Mouse (Mus musculus) ES-E14 (cell line): ENCODE measurements around the gene 4921504E06Rik. TPM values are rescaled to one million over a fixed set of nuclear protein-coding genes. Genes with fewer than 3 reads are reported as not detected.

Experiments
- DNase-seq: peaks from one replicate; pipeline ENCODE4 v3.0.0-alpha.2; 2013; ENCODE audit warnings: low read depth, low spot score
- H3K27ac ChIP-seq: 2 replicates; pipeline ENCODE4 v1.5.1; 2012; ENCODE audit warnings: low read depth, mild to moderate bottlenecking, low read length, moderate library complexity, mixed read lengths; ENCODE audit not compliant: poor library complexity, insufficient read depth, severe bottlenecking
- H3K36me3 ChIP-seq: 2 replicates; pipeline ENCODE4 v1.6.1; 2012; ENCODE audit warnings: mild to moderate bottlenecking, low read length, moderate library complexity, mixed read lengths; ENCODE audit not compliant: control insufficient read depth, poor library complexity, insufficient read depth, severe bottlenecking
- H3K4me1 ChIP-seq, 2 experiments: fragments of 150-350 bp in 1 of 2; sonication (generic) in 1 of 2; 2 replicates each; pipeline ENCODE4 v1.6.1; 2012; ENCODE audit warnings: low read length in 2 of 2, mild to moderate bottlenecking in 1 of 2, mixed read lengths in 1 of 2; ENCODE audit not compliant: control insufficient read depth in 2 of 2, insufficient read depth in 2 of 2, poor library complexity in 1 of 2
- H3K4me3 ChIP-seq, 2 experiments: fragments of 150-350 bp in 1 of 2; sonication (generic) in 1 of 2; 2 replicates each; pipeline ENCODE4 v1.5.1; 2012; ENCODE audit warnings: low read length in 2 of 2, low read depth in 1 of 2, mild to moderate bottlenecking in 1 of 2, mixed read lengths in 1 of 2; ENCODE audit not compliant: insufficient read depth in 1 of 2, poor library complexity in 1 of 2, severe bottlenecking in 1 of 2
- H3K9ac ChIP-seq: 2 replicates; pipeline ENCODE4 v1.6.1; 2012; ENCODE audit warnings: low read depth, mild to moderate bottlenecking, low read length, mixed read lengths; ENCODE audit not compliant: poor library complexity, insufficient read depth, severe bottlenecking
- H3K9me3 ChIP-seq: fragments of 150-350 bp; sonication (generic); 2 replicates; pipeline ENCODE4 v1.6.1; 2012; ENCODE audit warnings: low read depth, mild to moderate bottlenecking, low read length; ENCODE audit not compliant: control insufficient read depth, insufficient read depth
- CHD2 ChIP-seq: IDR thresholded peaks from 2 replicates; pipeline ENCODE4 v1.6.1; 2014; ENCODE audit warnings: mild to moderate bottlenecking, low read depth, low read length, inconsistent platforms
- HCFC1 ChIP-seq: IDR thresholded peaks from 2 replicates; pipeline ENCODE4 v1.6.1; 2012; ENCODE audit warnings: low read length, inconsistent platforms, borderline replicate concordance; ENCODE audit not compliant: insufficient read depth
- MAFK ChIP-seq: IDR thresholded peaks from 2 replicates; pipeline ENCODE4 v1.6.1; 2014; ENCODE audit warnings: mild to moderate bottlenecking, low read depth, low read length, inconsistent platforms; ENCODE audit not compliant: insufficient read depth
- ZC3H11A ChIP-seq: IDR thresholded peaks from 2 replicates; pipeline ENCODE4 v1.6.1; 2012; ENCODE audit warnings: low read depth, mild to moderate bottlenecking, inconsistent platforms, low read length, borderline replicate concordance
- ZNF384 ChIP-seq: IDR thresholded peaks from 2 replicates; pipeline ENCODE4 v1.6.1; 2012; ENCODE audit warnings: low read depth, low read length, inconsistent platforms
- in situ Hi-C, 2 experiments: fragments of 600-800 bp; cut with MboI; formaldehyde crosslinking; loops; one replicate each; pipeline ENCODE4 v1.15.1; 2025; ENCODE audit warnings: low sequenced_read_pairs in 2 of 2, inconsistent platforms in 1 of 2; ENCODE audit not compliant: unreplicated experiment in 2 of 2
- total RNA-seq: library from RNA; depleted of rRNA; stranded (reverse); fragments of 300-350 nt; gene quantifications from 2 replicates; pipeline ENCODE4 v1.2.3, GENCODE M21; 2012

4921504E06Rik gene
- total RNA-seq, 1 experiment = not detected

GRCm38 (mm10) chr2:19431614-19432323, 121.9 kb downstream of the 4921504E06Rik start:
- H3K4me3 ChIP-seq = peak overlapping the region; percentile 50 to 54
- H3K9me3 ChIP-seq = no peaks in the 10 kb centered on the region
- H3K36me3 ChIP-seq = peaks cover 3% of the 10 kb centered on the region; the same call in 1 of the 2 replicates
- in situ Hi-C loops = loop anchor here (25.0 kb wide), 2 partner anchors 481 to 1394 kb away; partner anchors contain the start of genes A930004D18Rik (in 1 of the 2), Etl4 (in 1 of the 2) and Skida1 (in 1 of the 2)
- DNase-seq = no peak
- no peak overlapping the region for H3K27ac ChIP-seq
- peaks cover 0 to 5% of the 10 kb centered on the region in 2 experiments; a peak in 1 of 4 replicates for H3K4me1 ChIP-seq
- no peak overlapping the region; the same call in 1 of the 2 replicates for H3K9ac ChIP-seq
- TF ChIP-seq CHD2 (no peak), HCFC1 (no peak), MAFK (no peak)

DNA sequence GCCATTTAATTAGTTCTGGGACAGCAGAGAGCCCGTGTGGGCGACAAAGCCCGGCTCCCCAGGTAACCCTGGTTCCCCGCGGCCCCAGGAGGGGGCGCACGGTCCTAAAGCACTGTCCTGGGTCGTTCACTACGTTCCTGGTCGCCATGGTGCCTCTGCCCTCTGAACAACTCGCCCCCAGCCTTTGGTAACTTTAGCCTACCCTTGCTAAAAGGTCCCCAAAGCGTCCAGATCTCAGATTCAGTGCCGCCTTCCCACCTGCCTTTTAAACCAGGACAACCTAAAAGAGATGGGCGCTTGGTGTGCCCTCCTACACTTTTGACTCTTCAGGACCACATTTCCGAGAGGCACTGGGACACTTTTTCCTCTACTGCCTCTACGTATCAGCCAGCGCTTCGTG, 122.5 kb downstream of the 4921504E06Rik start:
- H3K9ac ChIP-seq = no peak overlapping the region
- TF ChIP-seq MAFK (no peak), ZC3H11A (no peak), CHD2 (no peak), ZNF384 (no peak), HCFC1 (no peak)
- H3K27ac ChIP-seq = no peak overlapping the region
- DNase-seq = no peak
- in situ Hi-C loops = loop anchor here (25.0 kb wide), 2 partner anchors 481 to 1394 kb away; partner anchors contain the start of genes A930004D18Rik (in 1 of the 2), Etl4 (in 1 of the 2) and Skida1 (in 1 of the 2)
- H3K36me3 ChIP-seq = peaks cover 3% of the 10 kb centered on the region; the same call in 1 of the 2 replicates
- H3K4me3 ChIP-seq = peak overlapping the region; percentile 50 to 54
- H3K4me1 ChIP-seq = peaks cover 0 to 5% of the 10 kb centered on the region in 2 experiments; a peak in 1 of 4 replicates
- no peaks in the 10 kb centered on the region for H3K9me3 ChIP-seq

DNA sequence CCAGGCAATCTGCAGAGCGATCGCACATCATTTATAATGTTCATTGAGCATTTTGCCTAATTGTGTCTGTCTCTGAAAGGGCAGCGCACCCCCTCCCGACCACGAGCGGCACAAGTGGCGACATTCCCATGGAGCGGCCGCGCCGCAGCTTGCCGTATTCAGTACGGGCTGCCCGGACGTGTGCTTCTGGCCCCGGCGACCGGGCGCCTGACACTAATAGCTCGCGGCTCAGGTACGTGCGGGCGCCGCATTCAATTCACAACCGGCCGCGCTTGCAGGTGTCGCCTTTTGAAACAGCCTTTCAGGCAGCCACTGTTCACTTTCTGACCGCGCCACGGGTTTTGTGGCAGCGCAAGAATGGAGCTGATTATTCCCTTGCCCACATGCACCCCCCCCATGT, 123.0 kb downstream of the 4921504E06Rik start:
- no peak for TF ChIP-seq ZNF384
- TF ChIP-seq HCFC1 = no peak
- no peak for TF ChIP-seq CHD2
- TF ChIP-seq ZC3H11A = no peak
- TF ChIP-seq MAFK = no peak
- Histone ChIP-seq H3K36me3 (peaks cover 3% of the 10 kb centered on the region; the same call in 1 of the 2 replicates), H3K4me3 (peak overlapping the region; percentile 50 to 54), H3K9me3 (no peaks in the 10 kb centered on the region), H3K9ac (no peak overlapping the region), H3K4me1 (peaks cover 0 to 5% of the 10 kb centered on the region in 2 experiments; a peak in 1 of 4 replicates), H3K27ac (no peak overlapping the region)
- DNase-seq = no peak
- in situ Hi-C loops = loop anchor here (25.0 kb wide), 2 partner anchors 482 to 1393 kb away; partner anchors contain the start of genes A930004D18Rik (in 1 of the 2), Etl4 (in 1 of the 2) and Skida1 (in 1 of the 2)

GRCm38 (mm10) chr2:19429691-19430690, 123.7 kb downstream of the 4921504E06Rik start:
- TF ChIP-seq CHD2 (no peak), HCFC1 (no peak), ZNF384 (no peak), MAFK (no peak), ZC3H11A (no peak)
- in situ Hi-C loops = loop anchor here (5.0 to 25.0 kb wide), 3 partner anchors 477 to 1393 kb away; partner anchors contain the start of genes Etl4 (in 2 of the 2), A930004D18Rik (in 1 of the 2) and Skida1 (in 1 of the 2)
- no peak for DNase-seq
- Histone ChIP-seq H3K27ac (no peak overlapping the region), H3K9me3 (no peaks in the 10 kb centered on the region), H3K9ac (no peak overlapping the region), H3K36me3 (peaks cover 3% of the 10 kb centered on the region; the same call in 1 of the 2 replicates), H3K4me1 (peaks cover 0 to 5% of the 10 kb centered on the region in 2 experiments; a peak in 1 of 4 replicates), H3K4me3 (peak overlapping the region in 1 of 2 experiments; percentile 54; a peak in 1 of 4 replicates)
